Mouse (Mus musculus) G1E (cell line): ENCODE data around the gene Zswim3.

ENCODE experiments used
- CTCF ChIP-seq: IDR thresholded peaks from 2 replicates; pipeline ENCODE4 v1.5.1; 2012; ENCODE audit warnings: low read depth, low read length, inconsistent platforms, mixed read lengths
- GATA1 ChIP-seq: IDR thresholded peaks from 2 replicates; pipeline ENCODE4 v1.6.1; 2012; ENCODE audit warnings: borderline replicate concordance, low read length, inconsistent platforms, mixed read lengths
- GATA2 ChIP-seq: IDR thresholded peaks from 2 replicates; pipeline ENCODE4 v1.6.1; 2012; ENCODE audit warnings: low read depth, low read length, inconsistent platforms, borderline replicate concordance
- POLR2AphosphoS5 ChIP-seq: IDR thresholded peaks from 2 replicates; pipeline ENCODE4 v1.6.1; 2012; ENCODE audit warnings: low read depth, low read length, inconsistent platforms; ENCODE audit not compliant: insufficient replicate concordance
- TAL1 ChIP-seq: conservative IDR thresholded peaks from 2 replicates; pipeline ENCODE4 v1.6.1; 2012; ENCODE audit warnings: low read depth, low read length, inconsistent platforms, mixed read lengths

DNA sequence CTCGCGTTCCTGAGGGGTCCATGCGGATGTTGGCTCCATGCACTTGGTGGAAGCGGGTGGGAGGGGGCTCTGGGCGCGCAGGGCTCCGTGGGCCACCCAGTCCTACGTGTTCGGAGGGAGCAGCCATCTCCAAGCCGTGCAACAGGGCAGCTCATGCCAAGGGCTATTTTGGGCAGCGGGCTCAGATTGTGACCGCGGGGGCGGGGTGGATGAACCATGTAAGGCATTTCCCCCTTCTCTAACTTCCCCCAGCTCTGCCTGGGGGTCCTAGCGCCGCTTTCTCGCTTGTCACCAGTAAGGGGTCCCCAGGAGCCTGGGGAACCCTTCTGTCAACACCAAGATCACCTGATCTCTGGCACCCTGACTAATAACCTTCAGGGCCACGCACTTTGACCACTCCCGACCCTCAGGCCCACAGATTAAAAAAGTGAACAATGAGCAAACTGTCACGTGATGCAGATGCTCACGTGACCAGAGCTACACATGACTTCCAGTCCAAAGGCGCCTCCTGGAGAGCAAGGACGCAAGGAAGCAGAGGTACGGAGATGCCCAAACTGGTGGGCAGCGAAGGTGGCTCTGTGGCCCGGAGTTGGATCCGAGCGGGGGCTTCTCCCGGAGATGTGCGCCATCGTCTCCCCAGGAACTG, 28.5 kb downstream of the Zswim3 start, which contains the start of gene Neurl2:
- TF ChIP-seq CTCF (no peak), GATA1 (no peak), TAL1 (no peak), GATA2 (no peak), POLR2AphosphoS5 (no peak)
